Mouse (Mus musculus): Measurements from ENCODE around the gene Fgfr2.

DNA sequence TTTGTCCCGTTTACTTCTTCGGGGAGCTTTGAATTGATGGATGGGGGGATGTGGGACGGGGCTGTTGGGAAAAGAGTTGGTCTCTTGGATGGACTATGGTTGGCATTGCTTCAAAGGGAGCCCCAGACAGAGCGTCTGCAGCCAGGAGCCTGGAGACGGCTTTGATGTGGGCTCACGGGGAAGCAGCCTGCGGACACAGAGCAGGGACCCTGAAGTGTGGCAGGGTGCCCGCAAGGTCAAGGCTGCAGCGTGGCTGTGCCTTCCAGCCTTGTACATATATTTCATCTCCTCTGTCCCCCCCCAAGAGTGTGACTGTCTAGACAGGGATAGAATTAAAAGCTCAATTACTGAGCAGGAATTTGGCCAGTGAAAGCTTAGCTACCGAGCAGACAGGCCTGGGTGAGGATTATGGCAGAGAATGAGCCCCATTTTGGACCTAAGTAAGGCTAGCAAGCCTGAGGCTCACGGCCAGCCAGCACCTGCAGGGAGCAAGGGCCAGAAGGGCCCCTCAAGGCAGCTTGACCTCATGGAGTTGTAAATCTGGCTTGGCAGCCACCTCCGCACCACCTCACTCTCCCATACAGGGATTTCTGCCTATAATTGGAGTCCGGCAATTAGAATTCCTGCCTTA lies 2146.7 kb downstream of the Fgfr2 start:
- TF ChIP-seq CTCF (conservative IDR thresholded peaks at IDR 0.05; ENCODE audit: low read length) (no peak), POU5F1 (IDR thresholded peaks at IDR 0.05; ENCODE audit: borderline replicate concordance, low read length) (no peak), NANOG (IDR thresholded peaks at IDR 0.05; ENCODE audit: borderline replicate concordance, low read length) (no peak)

All from E14TG2a.4 (cell line).